7 mouse cellular contexts compared by ENCODE assay signal in the genomic region with DNA sequence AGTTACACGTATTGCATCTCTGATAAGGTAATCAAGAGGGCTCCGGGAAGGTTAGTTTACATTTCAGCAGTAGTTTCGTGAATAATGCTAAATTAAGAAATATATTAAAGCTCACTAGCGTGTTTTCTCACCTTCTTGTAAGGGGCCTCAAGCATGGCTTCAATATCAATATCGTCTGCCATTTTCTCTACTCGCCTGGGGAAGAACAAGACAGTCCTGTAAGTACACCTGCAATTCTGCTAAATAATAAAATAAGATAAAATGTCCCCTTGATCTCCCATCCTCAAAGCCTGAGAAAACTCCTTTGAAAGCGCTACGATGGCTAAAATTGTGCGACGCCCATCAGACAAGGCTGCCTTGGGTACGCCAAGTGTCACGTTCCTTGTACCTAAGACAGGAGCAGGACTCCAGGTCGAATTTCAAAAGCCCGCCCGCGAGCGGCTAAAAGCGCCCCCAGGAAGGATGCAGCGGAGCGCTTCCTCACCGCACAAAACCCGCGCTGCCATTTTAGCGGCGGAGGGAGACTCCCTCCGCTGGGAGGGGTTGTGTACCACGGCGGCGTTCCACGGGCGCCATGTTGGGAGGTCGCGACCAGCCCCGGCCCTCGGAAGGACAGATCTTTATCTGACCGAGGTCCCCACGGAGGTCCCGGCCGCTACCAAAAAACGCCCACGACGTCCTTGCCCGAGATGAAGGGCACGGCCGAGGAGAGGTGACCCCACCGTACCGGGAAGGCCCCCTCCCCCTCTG. TPM values are rescaled to one million over a fixed set of nuclear protein-coding genes. Genes with fewer than 3 reads are reported as not detected.
A peak's percentile ranks its signal among the peaks of the same experiment; 100 is the strongest.
DNase-seq lines count a peak whose midpoint lies in the region; ATAC-seq and TF ChIP-seq lines count a peak whose summit lies in the region.

No protein-coding gene starts in this region.

- H3K27me3 ChIP-seq in intestine, postnatal 0 days (replicated peaks; ENCODE audit: control insufficient read depth, insufficient read depth, low read length), result no peaks in the 10 kb centered on the region
- no peaks in the 10 kb centered on the region for H3K27me3 ChIP-seq in limb, embryonic 13.5 days
- H3K27me3 ChIP-seq in midbrain, embryonic 15.5 days (replicated peaks), result no peaks in the 10 kb centered on the region

- DNase-seq in adrenal gland, adult 8-10 months, result peak; percentile 67
- DNase-seq in embryo, embryonic 11.5 days (ENCODE audit: low read depth, low spot score), result peak; percentile 65
- peak; percentile 75 to 87 for DNase-seq in gastrocnemius, postnatal 4 days (ENCODE audit: low spot score in 2 of 2)
- DNase-seq in spleen, adult 18-20 months, result peak; percentile 73 to 77

- WGBS in intestine, postnatal 0 days, result under 1% methylated on average over 47 of the region's 47 CpGs
- whole genome bisulfite sequencing in limb, embryonic 13.5 days, result 1% methylated on average over 47 of the region's 47 CpGs
- 1% methylated on average over 45 of the region's 47 CpGs for WGBS in midbrain, embryonic 15.5 days

- peak; percentile 39 for ATAC-seq in intestine, postnatal 0 days
- ATAC-seq in limb, embryonic 13.5 days (ENCODE audit: low FRiP score, low read depth), result peak; percentile 34; the same call in 1 of the 2 replicates
- ATAC-seq in midbrain, embryonic 15.5 days (replicated peaks), result peak; percentile 51

- H3K9ac ChIP-seq in intestine, postnatal 0 days (ENCODE audit: low read depth, low read length), result peak overlapping the region; percentile 100
- H3K9ac ChIP-seq in limb, embryonic 13.5 days, result peak overlapping the region; percentile 100
- peak overlapping the region; percentile 99 for H3K9ac ChIP-seq in midbrain, embryonic 15.5 days

- H3K27ac ChIP-seq in intestine, postnatal 0 days (ENCODE audit: low read depth, low read length), result peak overlapping the region; percentile 96
- H3K27ac ChIP-seq in limb, embryonic 13.5 days, result peak overlapping the region; percentile 96
- H3K27ac ChIP-seq in midbrain, embryonic 15.5 days, result peak overlapping the region; percentile 94

- H3K9me3 ChIP-seq in intestine, postnatal 0 days (ENCODE audit: control insufficient read depth), result no peaks in the 10 kb centered on the region
- no peaks in the 10 kb centered on the region for H3K9me3 ChIP-seq in limb, embryonic 13.5 days
- no peaks in the 10 kb centered on the region for H3K9me3 ChIP-seq in midbrain, embryonic 15.5 days

- peak overlapping the region; percentile 68 for H3K4me2 ChIP-seq in intestine, postnatal 0 days (replicated peaks; ENCODE audit: low read depth)
- H3K4me2 ChIP-seq in limb, embryonic 13.5 days (replicated peaks), result peak overlapping the region; percentile 83
- H3K4me2 ChIP-seq in midbrain, embryonic 15.5 days, result peak overlapping the region; percentile 68

- H3K4me3 ChIP-seq in intestine, postnatal 0 days (ENCODE audit: low read depth, low read length), result peak overlapping the region; percentile 91
- peak overlapping the region; percentile 99 for H3K4me3 ChIP-seq in limb, embryonic 13.5 days
- H3K4me3 ChIP-seq in midbrain, embryonic 15.5 days, result peak overlapping the region; percentile 93

- TF ChIP-seq CTCF in intestine, postnatal 0 days (IDR thresholded peaks at IDR 0.05; ENCODE audit: low read depth), result no peak; the same call in 1 of the 2 replicates

- H3K4me1 ChIP-seq in intestine, postnatal 0 days (replicated peaks; ENCODE audit: control insufficient read depth, insufficient read depth, low read length), result peaks cover 3% of the 10 kb centered on the region; the same call in 1 of the 2 replicates
- H3K4me1 ChIP-seq in limb, embryonic 13.5 days, result peaks cover 27% of the 10 kb centered on the region
- H3K4me1 ChIP-seq in midbrain, embryonic 15.5 days, result peaks cover 36% of the 10 kb centered on the region

- peaks cover 25% of the 10 kb centered on the region for H3K36me3 ChIP-seq in intestine, postnatal 0 days (ENCODE audit: control insufficient read depth, insufficient read depth)
- H3K36me3 ChIP-seq in limb, embryonic 13.5 days, result peaks cover 30% of the 10 kb centered on the region
- H3K36me3 ChIP-seq in midbrain, embryonic 15.5 days (replicated peaks), result peaks cover 10% of the 10 kb centered on the region

RNA-seq across cellular contexts. Expression of gene Rbm39, which starts 0.8 kb away (rescaled TPM):
- total RNA-seq in adrenal gland, adult 8-10 months (2022), result 100 to 1,000 TPM; 313 to 619 (median 423) TPM
- total RNA-seq in gastrocnemius, postnatal 4 days (2021), result 100 to 1,000 TPM; 246 to 293 TPM
- 326 and 348 TPM in 2 replicates for polyA plus RNA-seq in intestine, postnatal 0 days (2015; fragmentation: Nextera tagmentation; extraction: Ambion mirVana)
- 818 and 841 TPM in 2 replicates for polyA plus RNA-seq in limb, embryonic 13.5 days (2015; fragmentation: Nextera tagmentation; extraction: Ambion mirVana)
- 427 and 448 TPM in 2 replicates for polyA plus RNA-seq in midbrain, embryonic 15.5 days (2015; fragmentation: Nextera tagmentation; extraction: Ambion mirVana)

RNA-seq across cellular contexts. Expression of gene Phf20, which starts 17.0 kb away (rescaled TPM):
- total RNA-seq in adrenal gland, adult 8-10 months (2022), result 10 to 100 TPM; 44.2 to 79.9 (median 57.6) TPM
- total RNA-seq in gastrocnemius, postnatal 4 days (2021), result 10 to 100 TPM; 39.1 to 41.4 TPM
- 20.9 and 24.2 TPM in 2 replicates for polyA plus RNA-seq in intestine, postnatal 0 days (2015; fragmentation: Nextera tagmentation; extraction: Ambion mirVana)
- polyA plus RNA-seq in limb, embryonic 13.5 days (2015; fragmentation: Nextera tagmentation; extraction: Ambion mirVana), result 91.7 and 94.0 TPM in 2 replicates
- 113 and 119 TPM in 2 replicates for polyA plus RNA-seq in midbrain, embryonic 15.5 days (2015; fragmentation: Nextera tagmentation; extraction: Ambion mirVana)

RNA-seq across cellular contexts. Expression of gene Nfs1, which starts 35.2 kb away (rescaled TPM):
- 100 to 1,000 TPM in 2 of 4 experiments, 10 to 100 TPM in 2; 93.4 to 102 (median 100) TPM for total RNA-seq in adrenal gland, adult 8-10 months (2022)
- total RNA-seq in gastrocnemius, postnatal 4 days (2021), result 10 to 100 TPM; 35.2 to 35.3 TPM
- polyA plus RNA-seq in intestine, postnatal 0 days (2015; fragmentation: Nextera tagmentation; extraction: Ambion mirVana), result 41.1 and 44.8 TPM in 2 replicates
- 36.1 and 36.6 TPM in 2 replicates for polyA plus RNA-seq in limb, embryonic 13.5 days (2015; fragmentation: Nextera tagmentation; extraction: Ambion mirVana)
- 35.4 and 35.8 TPM in 2 replicates for polyA plus RNA-seq in midbrain, embryonic 15.5 days (2015; fragmentation: Nextera tagmentation; extraction: Ambion mirVana)

RNA-seq across cellular contexts. Expression of gene Romo1, which starts 35.4 kb away (rescaled TPM):
- 100 to 1,000 TPM; 238 to 388 (median 304) TPM for total RNA-seq in adrenal gland, adult 8-10 months (2022)
- total RNA-seq in gastrocnemius, postnatal 4 days (2021), result 100 to 1,000 TPM; 215 to 232 TPM
- polyA plus RNA-seq in intestine, postnatal 0 days (2015; fragmentation: Nextera tagmentation; extraction: Ambion mirVana), result 424 and 433 TPM in 2 replicates
- polyA plus RNA-seq in limb, embryonic 13.5 days (2015; fragmentation: Nextera tagmentation; extraction: Ambion mirVana), result 382 and 393 TPM in 2 replicates
- polyA plus RNA-seq in midbrain, embryonic 15.5 days (2015; fragmentation: Nextera tagmentation; extraction: Ambion mirVana), result 377 and 400 TPM in 2 replicates

RNA-seq across cellular contexts. Expression of gene Gm28036, which starts 52.3 kb away (rescaled TPM):
- 10 to 100 TPM; 18.9 to 32.6 (median 24.2) TPM for total RNA-seq in adrenal gland, adult 8-10 months (2022)
- 10 to 100 TPM; 19.6 to 21.3 TPM for total RNA-seq in gastrocnemius, postnatal 4 days (2021)
- 1.5 TPM in 2 replicates for polyA plus RNA-seq in intestine, postnatal 0 days (2015; fragmentation: Nextera tagmentation; extraction: Ambion mirVana)
- 15.4 and 20.3 TPM in 2 replicates for polyA plus RNA-seq in limb, embryonic 13.5 days (2015; fragmentation: Nextera tagmentation; extraction: Ambion mirVana)
- polyA plus RNA-seq in midbrain, embryonic 15.5 days (2015; fragmentation: Nextera tagmentation; extraction: Ambion mirVana), result 15.6 and 20.9 TPM in 2 replicates

Comparison
In these comparisons a context has a peak if more than half of its experiments do, and no peak if none do; other contexts are left out.
1. Peak in every context shown above with its lines: DNase-seq, ATAC-seq, H3K4me3 ChIP-seq and H3K27ac ChIP-seq.